Mouse (Mus musculus) left cerebral cortex, adult 9 months (tissue): ENCODE data around the gene Gstp3.
"Not testable (repeated sequence)": the region's sequence is repeated elsewhere in the genome, so short reads cannot be mapped to it uniquely, and the experiment has no call there.

Source experiments
- DNase-seq, 2 experiments: peaks; one replicate each; pipeline ENCODE4 v3.0.0; 2022; ENCODE audit warnings: low spot score in 2 of 2

Gstp3 gene

DNA sequence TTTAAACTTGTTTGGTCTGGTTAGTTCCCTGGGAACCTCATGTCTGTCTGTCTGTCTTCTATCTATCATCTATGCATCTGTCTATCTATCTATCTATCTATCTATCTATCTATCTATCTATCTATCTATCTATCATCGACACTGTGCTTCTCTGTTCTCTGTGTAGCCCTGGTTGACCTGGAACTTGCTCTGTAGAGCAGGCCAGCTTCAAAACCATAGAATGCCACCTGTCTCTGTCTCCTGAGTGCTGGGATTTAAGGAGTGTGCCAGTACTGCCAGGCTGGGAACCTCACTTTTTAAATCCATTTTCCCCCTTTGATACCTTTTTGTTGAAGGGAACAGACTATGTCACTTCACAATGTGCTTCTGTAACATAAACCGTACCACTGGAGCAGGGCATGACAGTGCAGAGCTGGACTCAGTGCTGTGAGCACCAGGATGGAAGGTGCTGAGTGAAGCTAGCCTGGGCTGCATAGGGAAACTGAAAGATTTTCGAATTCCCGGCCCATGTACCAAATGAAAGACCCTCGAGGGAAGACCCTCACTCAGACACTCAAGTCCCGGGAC is 1.6 kb upstream of the Gstp3 start:
- DNase-seq, result no peak

DNA sequence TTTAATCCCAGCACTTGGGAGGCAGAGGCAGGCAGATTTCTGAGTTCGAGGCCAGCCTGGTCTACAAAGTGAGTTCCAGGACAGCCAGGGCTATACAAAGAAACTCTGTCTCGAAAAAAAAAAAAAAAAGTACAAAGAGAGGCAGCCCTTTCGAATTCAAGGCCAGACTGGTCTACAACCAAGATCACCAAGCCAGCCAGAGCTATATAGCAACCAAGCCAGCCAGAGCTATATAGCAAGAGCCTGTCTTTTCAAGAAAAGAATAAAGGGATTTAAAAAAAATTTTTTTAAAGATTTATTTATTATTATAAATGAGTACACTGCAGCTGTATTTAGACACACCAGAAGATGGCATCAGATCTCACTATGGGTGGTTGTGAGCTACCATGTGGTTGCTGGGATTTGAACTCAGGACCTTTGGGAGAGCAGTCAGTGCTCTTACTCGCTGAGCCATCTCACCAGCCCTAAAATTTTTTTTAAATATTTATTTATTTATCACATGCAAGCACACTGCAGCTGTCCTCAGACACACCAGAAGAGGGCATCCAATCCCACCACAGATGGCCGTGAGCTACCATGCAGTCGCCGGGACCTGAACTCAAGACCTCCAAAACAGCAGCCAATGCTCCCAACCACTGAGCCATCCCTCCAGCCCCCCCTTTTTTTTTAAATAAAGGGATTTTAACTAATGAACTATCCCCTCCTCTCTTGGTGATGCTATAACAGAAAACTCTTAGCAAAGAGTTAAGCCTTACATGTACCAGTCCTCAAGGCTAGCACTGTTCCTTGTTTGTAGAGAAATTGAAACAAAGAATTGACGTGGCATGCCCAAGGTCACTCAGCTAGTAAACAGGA is 902 bp upstream of the Gstp3 start:
- DNase-seq, result not testable (repeated sequence)

DNA sequence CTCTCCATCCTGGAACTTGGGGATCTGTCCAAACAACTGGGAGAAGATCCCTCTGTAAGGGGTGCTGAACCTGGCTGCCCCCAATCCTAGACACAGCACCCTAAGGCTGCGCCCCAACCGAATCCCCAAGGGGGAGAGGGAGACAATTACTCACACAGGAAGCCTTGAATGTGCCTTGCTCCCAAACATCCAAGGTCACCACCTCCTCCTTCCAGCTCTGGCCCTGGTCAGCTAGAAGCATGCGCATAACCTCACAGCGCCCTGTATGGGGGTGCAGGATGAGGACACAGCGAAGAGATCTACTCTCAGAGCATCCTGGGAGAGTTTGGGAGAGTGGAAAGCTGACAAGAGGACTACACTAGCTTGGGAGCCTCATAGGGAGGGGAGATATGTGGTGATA is 788 bp downstream of the Gstp3 start:
- no peak for DNase-seq

DNA sequence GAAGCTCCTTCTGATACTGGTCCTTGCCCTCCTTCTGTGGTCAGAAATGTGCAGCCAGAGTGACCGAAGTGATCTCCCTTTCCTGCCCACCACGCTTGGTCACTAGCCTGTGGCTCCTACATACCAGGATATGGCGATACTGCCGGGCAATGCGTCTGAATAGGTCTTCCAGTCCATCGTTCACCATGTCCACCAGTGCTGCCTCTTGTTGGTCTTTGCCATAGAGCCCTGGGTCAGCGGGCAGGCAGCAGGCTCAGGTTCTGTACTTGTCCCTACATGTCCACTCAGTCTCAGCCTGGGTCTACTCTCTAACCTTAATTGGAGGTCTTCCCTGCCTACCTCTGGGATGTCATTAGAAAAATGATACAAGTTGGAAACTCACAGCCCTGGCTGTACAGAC is 1.4 kb downstream of the Gstp3 start:
- no peak for DNase-seq

DNA sequence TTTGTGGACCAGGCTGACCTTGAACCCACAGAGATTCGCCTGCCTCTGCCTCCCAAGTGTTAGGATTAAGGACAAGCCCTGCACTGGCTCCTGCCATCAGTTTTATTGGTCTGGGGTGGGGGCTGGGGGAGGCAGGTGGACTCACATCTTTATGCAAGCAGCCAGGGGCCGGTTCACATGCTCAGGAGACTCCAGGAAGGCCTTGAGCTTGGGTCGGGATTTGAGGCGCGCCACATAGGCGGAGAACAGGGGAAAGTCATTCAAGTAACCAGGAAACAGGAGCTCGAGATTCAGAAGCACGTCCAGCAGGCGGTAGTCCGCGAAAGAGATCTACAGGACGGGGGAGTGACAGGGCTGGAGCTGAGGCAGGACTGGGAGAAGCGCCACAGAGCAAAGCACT is 2.0 kb downstream of the Gstp3 start:
- no peak for DNase-seq

DNA sequence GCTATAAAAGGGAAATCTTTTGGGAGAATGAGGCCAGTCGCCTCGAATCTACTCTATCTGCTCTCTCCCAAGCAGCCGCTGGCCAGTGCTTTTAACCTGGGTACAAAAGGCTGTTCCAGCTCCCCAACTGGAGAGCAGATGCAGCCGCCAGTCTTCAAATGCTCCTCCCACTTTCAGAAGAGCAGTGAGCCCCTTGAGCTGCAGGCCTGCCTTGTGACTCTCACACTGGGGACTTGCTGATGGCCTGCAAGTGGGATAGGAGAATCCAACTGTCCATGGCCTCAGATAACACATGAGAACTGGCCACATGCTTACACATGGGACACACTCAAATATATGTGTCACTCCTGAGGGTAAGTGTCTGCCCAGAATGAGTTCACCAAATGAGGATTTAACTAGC is 2.6 kb downstream of the Gstp3 start:
- DNase-seq, result no peak

DNA sequence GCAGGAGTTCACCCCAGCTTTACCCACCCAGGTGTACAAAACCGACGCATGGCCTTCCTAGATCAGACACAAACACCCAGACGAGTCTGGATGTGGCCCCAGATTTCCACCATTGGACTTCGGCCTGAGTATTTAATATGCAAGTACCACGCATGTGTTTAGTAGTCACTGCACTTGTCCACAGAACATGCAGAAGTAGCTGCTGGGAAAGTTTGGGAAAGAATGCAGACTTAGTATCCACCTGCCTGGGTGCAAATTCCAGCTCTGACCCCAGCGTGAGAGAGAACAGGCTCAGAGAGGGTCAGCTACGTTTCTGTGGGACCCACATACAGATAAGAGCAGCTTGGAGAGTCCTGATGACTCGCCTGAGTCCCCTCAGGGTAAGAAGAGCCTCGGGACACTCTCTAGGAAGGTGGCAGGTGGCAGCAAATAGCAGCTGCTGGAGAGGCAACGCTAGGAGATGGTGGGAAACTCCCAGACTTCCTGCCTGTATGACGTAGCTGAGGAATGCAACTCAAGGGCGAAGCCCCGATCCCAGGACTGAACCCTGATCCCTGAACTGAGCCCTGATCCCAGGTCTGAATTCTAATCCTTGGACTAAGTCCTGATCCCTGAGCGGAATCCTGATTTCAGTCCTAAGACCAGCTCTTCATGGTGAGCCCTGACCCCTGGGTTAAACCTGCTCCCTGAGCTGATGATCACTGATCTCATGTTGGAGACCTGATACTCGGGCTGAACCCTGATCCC is 3.2 kb downstream of the Gstp3 start:
- DNase-seq, result no peak

DNA sequence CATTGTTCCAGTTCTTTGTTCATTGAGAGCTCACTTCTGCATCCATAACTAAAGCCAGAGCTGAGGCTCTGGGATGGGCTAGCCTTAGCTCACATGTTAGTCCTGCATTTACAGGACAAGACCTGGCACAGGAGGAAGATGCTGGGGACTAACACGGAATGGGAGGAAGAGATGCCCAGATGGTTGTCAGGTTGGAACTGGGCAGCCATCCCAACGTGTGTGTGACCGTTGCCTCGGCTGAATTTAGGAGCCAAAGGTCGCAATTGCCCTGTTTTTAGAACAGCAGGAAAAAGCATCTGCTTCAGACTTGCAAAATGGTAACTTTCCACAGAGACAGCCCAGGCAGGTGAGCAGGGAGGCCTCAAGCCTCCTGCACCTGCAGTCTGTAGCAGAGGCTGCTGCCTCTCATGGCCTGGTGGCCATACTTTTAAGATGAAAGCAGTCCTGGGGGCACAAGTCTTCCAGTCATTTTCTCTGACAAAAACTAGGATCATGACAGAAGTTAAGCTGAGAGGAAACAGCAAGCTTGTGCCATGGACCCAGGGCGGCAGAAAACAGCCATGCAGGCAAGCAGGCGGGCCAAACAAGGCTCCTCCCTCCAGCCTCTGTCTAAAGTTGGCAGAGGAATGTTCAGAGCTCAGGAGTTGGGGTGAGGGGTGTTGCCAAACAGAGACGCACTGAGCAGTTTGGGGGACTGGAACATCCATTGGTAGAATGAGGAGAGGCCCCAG is 4.0 kb downstream of the Gstp3 start:
- no peak for DNase-seq

DNA sequence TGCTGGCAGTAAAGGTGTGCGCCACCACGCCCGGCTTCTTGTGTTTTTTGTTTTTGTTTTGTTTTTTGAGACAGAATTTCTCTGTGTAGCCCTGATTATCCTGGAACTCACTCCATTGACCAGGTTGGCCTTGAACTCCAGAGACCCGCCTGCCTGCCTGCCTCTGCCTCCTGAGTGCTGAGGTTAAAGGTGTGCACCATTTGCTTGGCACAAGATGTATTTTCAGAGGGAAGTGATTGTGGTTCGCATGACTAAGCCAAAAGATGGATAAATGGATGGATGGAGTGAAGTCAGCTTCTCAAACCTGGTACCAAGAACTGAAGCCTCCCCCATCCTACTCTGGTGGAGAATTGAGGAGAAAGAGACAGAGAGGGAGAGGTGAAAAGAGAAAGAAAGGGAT is 4.8 kb downstream of the Gstp3 start:
- DNase-seq, result no peak

DNA sequence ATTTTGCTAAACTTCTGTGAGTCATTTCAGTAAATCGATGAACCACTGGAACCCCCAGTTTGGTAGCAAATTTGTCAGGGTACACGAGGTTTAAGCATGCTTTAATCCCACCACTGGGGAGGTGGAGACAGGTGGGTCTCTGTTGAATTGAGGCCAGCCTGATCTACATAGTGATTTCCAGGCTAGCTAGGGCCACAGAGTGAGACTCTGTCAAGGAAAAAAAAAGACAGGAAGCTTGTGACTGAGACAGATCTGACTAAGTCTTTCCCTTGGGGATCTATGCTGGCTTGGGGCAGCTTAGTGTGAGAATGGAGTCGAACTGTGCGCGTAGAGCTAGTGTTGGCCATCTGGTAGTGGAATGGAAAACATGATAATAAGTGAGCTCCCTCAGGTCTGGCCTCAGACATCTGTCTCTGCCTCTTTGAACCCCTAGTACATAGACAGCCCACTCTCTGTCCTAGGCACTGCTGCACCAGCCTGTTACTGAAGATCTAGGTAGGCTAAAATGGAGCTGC is 6.8 kb downstream of the Gstp3 start:
- no peak for DNase-seq

DNA sequence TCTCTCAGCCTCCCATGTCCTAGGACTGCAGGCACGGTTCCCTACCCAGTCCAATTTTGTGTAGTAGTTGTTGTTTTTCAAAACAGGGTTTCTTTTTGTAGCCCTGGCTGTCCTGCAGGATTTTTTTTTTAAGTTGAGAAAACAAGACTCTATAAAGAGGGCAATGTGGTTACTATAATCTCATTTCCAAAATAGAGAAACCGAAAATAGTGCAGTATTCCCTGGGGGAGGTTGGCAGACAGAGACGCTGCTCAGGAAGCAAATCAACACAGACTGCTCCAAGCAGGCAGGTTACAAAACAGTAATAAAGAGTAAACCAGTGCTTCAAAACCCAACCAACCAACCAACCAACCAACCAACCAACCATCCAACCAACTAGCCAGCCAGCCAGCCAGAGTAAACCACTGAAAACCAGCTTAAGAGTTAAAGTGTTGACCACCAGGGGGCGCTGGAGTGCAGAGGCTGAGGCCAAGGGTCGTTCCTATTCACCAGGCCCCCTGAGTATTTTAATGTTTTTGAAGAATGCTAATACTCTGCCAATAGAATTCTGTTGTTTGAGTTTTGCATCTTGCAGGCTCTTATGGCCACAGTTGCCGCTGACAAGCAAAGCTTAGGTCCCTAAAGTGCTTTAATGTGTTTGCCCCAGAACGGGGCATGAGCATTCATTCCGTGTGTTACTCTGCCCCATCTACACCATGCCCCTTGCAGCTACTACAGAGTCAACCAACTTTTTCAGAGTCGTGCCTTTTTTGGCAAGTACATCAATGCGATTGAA is 7.4 kb downstream of the Gstp3 start:
- DNase-seq, result peak in 1 of 2 experiments; percentile 32

DNA sequence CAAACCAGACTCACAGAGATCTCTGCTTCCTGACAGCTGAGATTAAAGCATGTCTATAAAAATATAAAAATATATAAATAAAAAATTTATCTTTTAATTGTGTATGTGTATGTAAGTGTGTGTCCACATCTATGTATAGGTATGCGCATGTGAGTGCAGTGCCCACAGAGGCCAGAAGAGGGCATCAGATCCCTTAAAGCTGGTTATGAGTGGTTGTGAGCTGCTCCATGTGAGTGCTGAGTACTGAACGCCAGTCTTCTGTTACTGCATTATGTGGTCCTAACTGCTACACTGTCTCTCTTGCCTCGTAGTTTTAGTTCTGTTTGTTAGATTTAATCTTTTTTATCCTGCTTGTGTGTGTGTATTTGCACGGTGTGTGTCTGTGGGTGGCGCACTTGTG is 8.4 kb downstream of the Gstp3 start:
- DNase-seq, result no peak

DNA sequence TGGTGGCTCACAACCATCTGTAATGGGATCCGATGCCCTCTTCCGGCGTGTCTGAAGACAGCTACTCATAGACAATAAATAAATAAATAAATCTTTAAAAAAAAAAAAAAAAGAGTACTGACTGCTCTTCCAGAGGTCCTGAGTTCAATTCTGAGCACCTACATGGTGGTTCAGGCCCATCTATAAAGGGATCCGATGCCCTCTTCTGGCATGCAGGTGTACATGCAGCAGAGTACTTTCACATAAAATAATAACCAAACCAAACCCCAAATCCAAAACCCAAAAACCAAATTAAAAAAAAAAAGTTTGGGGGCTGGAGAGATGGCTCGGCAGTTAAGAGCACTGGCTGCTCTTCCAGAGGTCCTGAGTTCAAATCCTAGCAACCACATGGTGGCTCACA is 10.3 kb downstream of the Gstp3 start:
- not testable (repeated sequence) for DNase-seq

DNA sequence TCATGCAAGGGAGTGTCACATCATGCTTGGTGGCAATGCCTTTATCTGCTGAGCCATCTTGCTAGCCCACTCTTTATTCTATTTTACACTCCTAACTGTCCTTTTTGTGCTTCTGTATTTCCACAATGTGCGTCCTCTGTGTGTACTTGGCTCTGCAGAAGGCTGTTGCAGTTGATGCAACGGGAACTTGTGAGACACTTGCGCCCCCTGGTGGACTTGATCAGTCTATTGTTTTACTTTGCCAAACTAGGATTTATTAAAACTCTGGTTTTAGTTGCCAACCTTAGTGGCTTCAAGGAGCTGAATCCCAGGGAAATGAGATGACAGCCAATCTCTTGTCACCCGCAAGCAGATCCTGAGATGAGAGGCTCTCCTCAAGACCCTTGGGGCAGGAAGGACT is 11.5 kb downstream of the Gstp3 start:
- DNase-seq, result peak in 1 of 2 experiments; percentile 74

DNA sequence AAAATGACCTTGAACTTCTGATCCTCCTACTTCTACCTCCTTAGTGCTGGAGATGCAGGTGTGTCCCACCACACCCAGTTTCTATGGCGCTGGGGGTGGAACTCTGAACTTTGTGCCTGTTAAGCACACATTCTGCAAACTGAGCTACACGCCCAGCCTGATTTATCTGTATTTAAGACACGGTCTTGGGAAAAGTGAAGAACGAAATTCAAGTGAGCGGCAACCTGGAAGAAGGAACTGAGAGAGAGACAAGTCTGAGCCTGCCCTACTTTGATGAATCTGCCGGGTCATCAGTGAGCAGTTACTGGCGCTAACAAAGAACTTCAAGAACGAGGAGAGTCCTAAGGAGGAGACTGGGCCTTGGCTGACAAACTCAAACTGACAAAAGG is 12.5 kb downstream of the Gstp3 start:
- no peak for DNase-seq

DNA sequence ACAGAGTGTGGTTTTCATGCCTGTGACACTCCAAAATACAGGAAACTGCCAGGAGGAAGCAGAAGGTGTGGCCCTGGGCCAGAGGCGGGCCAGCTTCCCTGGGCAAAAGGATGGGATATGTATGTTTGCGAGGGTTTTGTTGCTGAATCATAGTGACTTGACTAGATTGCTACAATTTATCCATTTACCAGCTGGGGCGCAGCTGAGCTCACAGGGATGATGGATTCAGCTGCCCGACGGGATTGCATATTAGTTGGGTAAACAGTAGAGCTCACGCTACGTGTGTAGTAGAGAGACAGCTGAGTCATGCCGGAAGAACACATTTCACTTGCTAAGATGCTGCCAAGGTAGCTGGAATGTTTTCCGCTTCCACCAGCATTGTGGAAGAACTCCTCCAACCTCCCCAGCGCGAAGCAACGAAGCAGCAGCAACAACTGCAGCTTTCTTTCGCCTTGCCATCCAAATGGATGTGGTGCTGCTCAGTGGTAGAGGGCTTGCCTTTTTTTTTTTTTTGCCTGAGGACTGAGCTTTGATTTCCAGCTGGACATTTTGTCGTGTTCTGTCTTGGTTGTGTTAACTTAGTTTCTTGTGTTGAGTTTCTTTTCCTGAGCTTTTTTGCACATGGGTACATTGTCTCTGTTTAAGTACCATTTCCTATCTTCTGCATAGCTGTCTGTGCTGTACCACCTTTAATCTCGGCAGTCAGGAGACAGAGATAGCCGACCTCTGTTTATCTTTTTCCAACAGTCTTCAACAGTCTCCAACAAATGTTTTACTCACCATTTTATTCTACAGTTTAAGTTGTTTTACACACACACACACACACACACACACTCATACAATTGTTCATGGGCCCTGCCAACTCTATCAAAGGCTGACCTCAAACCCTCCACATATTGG is 13.2 kb downstream of the Gstp3 start, which contains the start of gene Gstp2:
Gstp2 (minus strand) TSS at position 58 of the 900 bp plus-strand sequence.
- peak; percentile 78 to 90 for DNase-seq

DNA sequence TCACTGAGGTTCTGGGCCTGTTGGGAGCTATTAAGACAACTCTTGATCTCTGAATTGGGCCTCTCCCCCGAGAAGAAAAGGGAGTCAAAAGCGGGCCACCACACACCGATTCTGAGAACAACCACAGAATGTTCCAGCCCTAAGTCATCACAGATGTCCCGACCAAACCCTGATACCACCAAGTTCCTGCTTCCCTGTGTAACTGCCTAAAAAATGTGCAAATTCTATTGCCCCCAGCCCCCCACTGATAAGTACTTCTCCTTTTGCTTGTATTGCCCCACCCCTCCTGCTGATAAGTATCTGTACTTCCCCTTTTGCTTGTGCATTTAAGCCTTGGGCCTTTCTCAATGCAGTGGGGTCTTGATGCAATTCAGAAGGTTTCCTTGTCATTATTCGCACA is 15.3 kb downstream of the Gstp3 start:
- DNase-seq, result not testable (repeated sequence)

DNA sequence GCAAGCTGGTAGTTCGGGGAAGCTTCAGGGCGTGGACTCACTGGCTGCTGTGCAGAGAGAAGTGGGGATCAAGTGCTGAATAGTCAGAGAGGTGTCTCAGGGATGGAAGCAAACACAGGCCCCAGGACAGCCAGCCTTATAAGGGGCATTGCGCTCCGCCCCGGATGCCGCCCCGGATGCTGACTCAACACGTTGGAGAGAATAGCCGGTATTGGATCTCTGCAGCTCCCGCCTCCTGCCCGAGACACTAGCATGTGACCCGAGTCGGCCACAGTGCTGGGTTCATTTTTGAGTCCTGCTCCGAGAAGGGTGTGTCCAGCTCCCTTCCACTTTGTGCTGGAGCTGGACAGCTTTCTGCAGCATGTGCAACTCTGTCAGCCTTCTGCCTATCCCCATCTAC is 17.2 kb downstream of the Gstp3 start:
- DNase-seq, result no peak

DNA sequence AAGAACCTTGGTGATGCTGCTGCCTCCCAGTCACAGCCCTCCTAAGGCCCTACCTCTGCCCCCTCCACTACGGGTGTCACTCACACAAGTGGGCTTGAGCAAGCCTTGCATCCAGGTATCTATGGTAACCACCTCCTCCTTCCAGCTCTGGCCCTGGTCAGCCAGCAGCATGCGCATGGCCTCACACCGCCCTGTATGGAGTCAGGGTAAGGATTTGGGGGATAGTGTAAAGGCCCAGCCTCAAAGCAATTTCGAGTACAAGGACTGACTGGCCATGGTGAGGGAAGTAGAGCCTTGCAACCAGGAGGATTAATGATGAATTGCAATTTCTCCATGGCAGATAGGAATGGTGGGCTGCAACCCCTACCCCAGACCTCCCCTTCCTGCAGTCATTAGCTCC is 17.9 kb downstream of the Gstp3 start:
- not testable (repeated sequence) for DNase-seq

DNA sequence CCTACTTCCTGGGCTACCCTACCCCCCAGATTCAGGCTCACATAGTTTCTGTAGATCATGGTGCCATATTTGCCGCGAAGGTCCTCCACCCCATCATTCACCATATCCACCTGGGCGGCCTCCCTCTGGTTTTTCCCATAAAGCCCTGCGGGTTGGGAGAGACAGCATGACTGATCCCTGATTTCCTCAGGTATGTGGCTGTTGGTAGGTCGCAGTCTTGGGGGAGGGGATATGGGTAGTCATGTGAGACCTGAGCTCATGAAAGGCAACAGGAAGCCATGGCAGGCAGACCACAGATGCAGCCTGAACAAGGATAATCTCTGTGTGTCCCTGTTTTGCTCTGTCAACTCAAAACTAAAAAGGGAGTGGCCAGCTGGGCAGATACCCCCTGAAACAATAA is 18.4 kb downstream of the Gstp3 start:
- DNase-seq, result not testable (repeated sequence)
